ENCODE assay signal across 22 mouse cellular contexts in the genomic region with DNA sequence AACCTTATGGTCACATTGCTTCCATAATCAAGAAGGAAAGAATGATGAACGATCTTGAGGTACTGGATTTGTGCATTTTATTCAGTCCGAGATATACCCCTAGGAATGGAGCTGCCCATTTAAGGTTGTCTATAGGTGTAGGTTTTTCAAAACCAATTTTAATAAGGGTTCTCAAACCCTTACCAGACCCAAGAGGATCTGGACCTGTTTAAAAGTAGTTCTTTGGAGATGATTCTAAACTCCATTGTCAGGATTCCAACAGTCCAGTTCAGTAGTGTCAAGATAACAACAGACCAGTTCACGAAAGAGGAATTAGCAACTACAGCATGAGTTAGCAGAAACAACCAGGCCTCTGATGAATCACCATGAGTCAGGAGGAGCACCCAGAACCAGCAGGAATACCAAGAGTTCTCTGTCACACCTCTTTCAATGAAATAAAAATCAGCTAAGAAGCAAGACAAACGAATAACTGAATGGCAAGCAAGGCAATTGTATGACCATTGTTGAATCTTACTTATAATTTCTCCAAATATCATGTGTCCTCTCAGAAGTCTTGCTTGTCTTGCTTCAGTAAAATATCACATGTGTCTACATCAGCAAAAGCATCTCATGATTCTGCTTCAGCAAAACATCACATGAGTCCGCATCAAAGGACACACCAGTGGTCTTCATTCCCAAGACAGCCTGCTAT. TPM values are rescaled to one million over a fixed set of nuclear protein-coding genes. Genes with fewer than 3 reads are reported as not detected.
DNase-seq lines count a peak whose midpoint lies in the region; ATAC-seq and TF ChIP-seq lines count a peak whose summit lies in the region.
"Not testable (repeated sequence)": the region's sequence is repeated elsewhere in the genome, so short reads cannot be mapped to it uniquely, and the experiment has no call there.
"Had no signal": no experiment of that assay in that cellular context is flagged by ENCODE, and none has a peak within 500 bp of the region (broad histone marks: within the 10 kb centered on the region; RNA-seq: fewer than 3 reads in every experiment).

No protein-coding gene starts in this region.

- not testable (repeated sequence) for H3K9me3 ChIP-seq in MEL (replicated peaks; ENCODE audit: insufficient read depth, low read length); liver, embryonic 14.5 days (ENCODE audit: control insufficient read depth, low read length)

- not testable (repeated sequence) for H3K4me3 ChIP-seq in MEL (ENCODE audit: control insufficient read depth in 1 of 2, insufficient read depth in 1 of 2, low read depth in 2 of 2, low read length in 2 of 2); bone marrow macrophage, adult 2 months (ENCODE audit: insufficient read depth, low read length); liver, embryonic 14.5 days (ENCODE audit: insufficient read depth in 1 of 2, low read depth in 2 of 2, low read length in 2 of 2)

- peak; percentile 72 for DNase-seq in 3T3-L1 (ENCODE audit: low read depth, low spot score)
- DNase-seq in MEL (ENCODE audit: low read depth, low spot score) = peak; percentile 60
- DNase-seq in NIH3T3 (ENCODE audit: low read depth) = peak; percentile 46
- peak; percentile 35 for DNase-seq in fibroblast of lung, adult 2 months (ENCODE audit: low read depth)
- DNase-seq in liver, embryonic 14.5 days (ENCODE audit: low read depth in 3 of 3, low spot score in 3 of 3) = not testable (repeated sequence)

- not testable (repeated sequence) for H3K79me2 ChIP-seq in MEL (ENCODE audit: control insufficient read depth, insufficient read depth, low read length, poor library complexity)

- 48% methylated on average over 5 of the region's 5 CpGs for WGBS in liver, embryonic 14.5 days (ENCODE audit: insufficient replicate concordance)

- TF ChIP-seq POLR2A in MEL (IDR thresholded peaks at IDR 0.05; ENCODE audit: control insufficient read depth in 1 of 2, insufficient read depth in 1 of 2, low read depth in 1 of 2, low read length in 2 of 2, poor library complexity in 1 of 2); bone marrow macrophage, adult 2 months (IDR thresholded peaks at IDR 0.05; ENCODE audit: borderline replicate concordance, low read depth, low read length): not testable (repeated sequence)

- not testable (repeated sequence) for TF ChIP-seq RAD21 in MEL (IDR thresholded peaks at IDR 0.05; ENCODE audit: low read depth, low read length)

- not testable (repeated sequence) for H3K36me3 ChIP-seq in MEL (ENCODE audit: control insufficient read depth in 1 of 2, insufficient read depth in 2 of 2, low read length in 2 of 2); liver, embryonic 14.5 days (replicated peaks; ENCODE audit: control insufficient read depth, insufficient read depth, low read depth)

- H3K4me2 ChIP-seq in liver, embryonic 14.5 days (ENCODE audit: low read depth) = not testable (repeated sequence)

- TF ChIP-seq EP300 in MEL (IDR thresholded peaks at IDR 0.05; ENCODE audit: low read depth in 1 of 2, low read length in 2 of 2) = peak; percentile 68
- not testable (repeated sequence) for TF ChIP-seq EP300 in liver, embryonic 14.5 days (IDR thresholded peaks at IDR 0.05; ENCODE audit: low read depth)

- H3K4me1 ChIP-seq in MEL (ENCODE audit: control insufficient read depth in 1 of 2, insufficient read depth in 2 of 2, low read length in 2 of 2); bone marrow macrophage, adult 2 months (ENCODE audit: control insufficient read depth, insufficient read depth, low read length); liver, embryonic 14.5 days (replicated peaks; ENCODE audit: control insufficient read depth in 2 of 2, insufficient read depth in 2 of 2, low read length in 1 of 2): not testable (repeated sequence)

- TF ChIP-seq CTCF in MEL (IDR thresholded peaks at IDR 0.05 in 2 of 3, conservative IDR thresholded peaks at IDR 0.05 in 1 of 3; ENCODE audit: control insufficient read depth in 1 of 3, insufficient read depth in 1 of 3, low read depth in 2 of 3, low read length in 3 of 3, poor library complexity in 1 of 3, severe bottlenecking in 1 of 3); bone marrow macrophage, adult 2 months (IDR thresholded peaks at IDR 0.05; ENCODE audit: low read depth, low read length); liver, embryonic 14.5 days (IDR thresholded peaks at IDR 0.05; ENCODE audit: low read depth): not testable (repeated sequence)

- not testable (repeated sequence) for H3K27me3 ChIP-seq in MEL (ENCODE audit: control insufficient read depth in 1 of 2, insufficient read depth in 2 of 2, low read length in 2 of 2); liver, embryonic 14.5 days (ENCODE audit: control insufficient read depth, insufficient read depth, low read length)

- H3K27ac ChIP-seq in MEL (ENCODE audit: control insufficient read depth, low read depth, low read length); liver, embryonic 14.5 days: not testable (repeated sequence)
- peak overlapping the region; percentile 54 for H3K27ac ChIP-seq in bone marrow macrophage, adult 2 months (ENCODE audit: insufficient read depth, low read depth, low read length)

- 0 out of 2 replicates have a peak, but pooled peaks have one; percentile 13 for ATAC-seq in liver, embryonic 14.5 days (ENCODE audit: insufficient read depth)

- H3K9ac ChIP-seq in MEL (ENCODE audit: control insufficient read depth, low read depth, low read length, poor library complexity, severe bottlenecking); liver, embryonic 14.5 days (replicated peaks): not testable (repeated sequence)

TF ChIP-seq in MEL, 35 proteins besides CTCF, POLR2A, EP300 and RAD21:
- TF ChIP-seq ETS1 (IDR thresholded peaks at IDR 0.05; ENCODE audit: low read depth, low read length) = peak; percentile 24; the same call in 1 of the 2 replicates

RNA-seq across cellular contexts. Expression of gene Prl2c3, which starts 14.0 kb away (rescaled TPM):
- total RNA-seq in MEL (2012; rRNA removed) = not detected in 2 replicates
- not detected for polyA plus RNA-seq in MEL (2012; ENCODE audit: insufficient read depth in 1 of 2, insufficient read length in 2 of 2, low read depth in 1 of 2, low replicate concordance in 2 of 2, missing spikeins in 1 of 2)
- not detected in 2 replicates for polyA plus RNA-seq in bone marrow macrophage, adult 2 months (2012; ENCODE audit: insufficient read depth, insufficient read length, missing spikeins)
- 0.11 and 0.84 TPM in 2 replicates for polyA plus RNA-seq in liver, embryonic 14.5 days (2012; rRNA removed)
- not detected in 2 replicates for polyA plus RNA-seq in liver, embryonic 14.5 days (2014; fragmentation: Nextera tagmentation; extraction: Ambion mirVana)
- total RNA-seq: adrenal gland, adult 18-20 months; adrenal gland, adult 8-10 months; adrenal gland, postnatal 14 days; adrenal gland, postnatal 36 days; CH12.LX; common myeloid progenitor, adult 5-6 weeks had no signal
- polyA plus RNA-seq: activated CD4-positive, CD25-positive, alpha-beta regulatory T cell, adult 4 months; CD4-positive, CD25-positive, alpha-beta regulatory T cell, adult 4 months; embryonic facial prominence, embryonic 11.5 days; embryonic facial prominence, embryonic 13.5 days; embryonic facial prominence, embryonic 15.5 days; forebrain, embryonic 10.5 days; forebrain, embryonic 12.5 days; forebrain, embryonic 14.5 days; forebrain, embryonic 16.5 days; G1E had no signal
